Mouse (Mus musculus) hindbrain, embryonic 13.5 days (tissue): ENCODE results near the gene Tnnc2. TPM values are rescaled to one million over a fixed set of nuclear protein-coding genes. Genes with fewer than 3 reads are reported as not detected.

Experiments
- ATAC-seq: fragments of 200-750 bp; cut with Nextera tagmentation; 2 replicates; pipeline ENCODE4 v1.8.0; 2017; ENCODE audit warnings: moderate TSS enrichment; ENCODE audit not compliant: low FRiP score
- H3K27ac ChIP-seq: fragments of 300-500 bp; sonication (generic); 2 replicates; pipeline ENCODE4 v1.5.1; 2015; ENCODE audit warnings: inconsistent platforms, mild to moderate bottlenecking, moderate library complexity
- H3K27me3 ChIP-seq: fragments of 300-500 bp; sonication (generic); 2 replicates; pipeline ENCODE4 v1.6.1; 2015; ENCODE audit warnings: mild to moderate bottlenecking, inconsistent platforms
- H3K36me3 ChIP-seq: fragments of 300-500 bp; sonication (generic); 2 replicates; pipeline ENCODE4 v1.6.1; 2015; ENCODE audit warnings: mild to moderate bottlenecking, inconsistent platforms
- H3K4me1 ChIP-seq: fragments of 300-500 bp; sonication (generic); replicated peaks from 2 replicates; pipeline ENCODE4 v1.6.1; 2015; ENCODE audit warnings: inconsistent platforms
- H3K4me2 ChIP-seq: fragments of 300-500 bp; sonication (generic); 2 replicates; pipeline ENCODE4 v1.6.1; 2015; ENCODE audit warnings: inconsistent platforms, mild to moderate bottlenecking, moderate library complexity
- H3K4me3 ChIP-seq: fragments of 300-500 bp; sonication (generic); 2 replicates; pipeline ENCODE4 v1.5.1; 2015; ENCODE audit warnings: mild to moderate bottlenecking, inconsistent platforms
- H3K9ac ChIP-seq: fragments of 300-500 bp; sonication (generic); 2 replicates; pipeline ENCODE4 v1.6.1; 2015; ENCODE audit warnings: mild to moderate bottlenecking, inconsistent platforms
- H3K9me3 ChIP-seq: fragments of 300-500 bp; sonication (generic); 2 replicates; pipeline ENCODE4 v1.6.1; 2016; ENCODE audit warnings: inconsistent platforms
- WGBS: fragments of 180-500 bp; shearing (Covaris S2); methylation state at CpG from one replicate; pipeline ENCODE4 v1.1.7; 2015; 5-methylcytosine and 5-hydroxymethylcytosine counted together
- polyA plus RNA-seq: library from polyadenylated mRNA; unstranded; fragments of >200 nt; fragmentation: Nextera tagmentation; extraction: Ambion mirVana; gene quantifications from 2 replicates; pipeline ENCODE4 v1.2.1, GENCODE M21; 2015

The Tnnc2 gene
- polyA plus RNA-seq, 1 experiment from 2014 or later, result 3.9 TPM

GRCm38 (mm10) chr2:164748191-164748590, 31.6 kb downstream of the Tnnc2 start:
- ATAC-seq, result no peak
- H3K9me3 ChIP-seq, result no peaks in the 10 kb centered on the region
- WGBS, result 79% methylated on average over 4 of the region's 4 CpGs
- H3K4me3 ChIP-seq, result no peak overlapping the region
- H3K9ac ChIP-seq, result no peak overlapping the region
- peaks cover 36% of the 10 kb centered on the region for H3K4me1 ChIP-seq
- H3K4me2 ChIP-seq, result no peak overlapping the region
- H3K27me3 ChIP-seq, result 0 out of 2 replicates have a peak, but pooled peaks cover 3% of the 10 kb centered on the region
- H3K36me3 ChIP-seq, result peaks cover 55% of the 10 kb centered on the region
- no peak overlapping the region for H3K27ac ChIP-seq

- no peaks in the 10 kb centered on the region for H3K9me3 ChIP-seq
- H3K27ac ChIP-seq, result peak overlapping the region; percentile 78; the same call in 1 of the 2 replicates
- 58% methylated on average over 8 of the region's 8 CpGs for WGBS
- H3K4me1 ChIP-seq, result peaks cover 36% of the 10 kb centered on the region
- no peak for ATAC-seq
- H3K36me3 ChIP-seq, result peaks cover 41% of the 10 kb centered on the region
- peak overlapping the region; percentile 93 for H3K4me3 ChIP-seq
- H3K4me2 ChIP-seq, result peak overlapping the region; percentile 96
- 0 out of 2 replicates have a peak, but pooled peaks cover 4% of the 10 kb centered on the region for H3K27me3 ChIP-seq
- H3K9ac ChIP-seq, result peak overlapping the region; percentile 95
These were observed 33.1 kb downstream of the Tnnc2 start for GRCm38 (mm10) chr2:164746693-164747092.

GRCm38 (mm10) chr2:164745843-164746479, 33.8 kb downstream of the Tnnc2 start, which contains the start of the genes Wfdc3 and Dnttip1:
TSS of gene Wfdc3 (minus strand) at chr2:164745931.
TSS of gene Dnttip1 (plus strand) at chr2:164745983.
- H3K4me2 ChIP-seq, result peak within 1 kb of the TSS; percentile 96
- H3K36me3 ChIP-seq, result peaks cover 33% of the 10 kb centered on the region
- peak; percentile 94 for ATAC-seq
- peaks cover 36% of the 10 kb centered on the region for H3K4me1 ChIP-seq
- WGBS, result under 1% methylated on average over 57 of the region's 70 CpGs
- H3K27me3 ChIP-seq, result 0 out of 2 replicates have a peak, but pooled peaks cover 4% of the 10 kb centered on the region
- H3K4me3 ChIP-seq, result peak within 1 kb of the TSS; percentile 93
- H3K9me3 ChIP-seq, result no peaks in the 10 kb centered on the region
- H3K9ac ChIP-seq, result peak within 1 kb of the TSS; percentile 95
- peak within 1 kb of the TSS; percentile 78 for H3K27ac ChIP-seq

GRCm38 (mm10) chr2:164744987-164745386, 34.8 kb downstream of the Tnnc2 start:
- no peak overlapping the region for H3K27ac ChIP-seq
- peak overlapping the region; percentile 93 for H3K4me3 ChIP-seq
- peak overlapping the region; percentile 95 for H3K9ac ChIP-seq
- H3K4me1 ChIP-seq, result peaks cover 36% of the 10 kb centered on the region
- H3K9me3 ChIP-seq, result no peaks in the 10 kb centered on the region
- 70% methylated on average over 13 of the region's 13 CpGs for WGBS
- H3K36me3 ChIP-seq, result peaks cover 24% of the 10 kb centered on the region
- H3K4me2 ChIP-seq, result peak overlapping the region; percentile 96
- H3K27me3 ChIP-seq, result 0 out of 2 replicates have a peak, but pooled peaks cover 4% of the 10 kb centered on the region
- no peak for ATAC-seq

GRCm38 (mm10) chr2:164739876-164740275, 39.9 kb downstream of the Tnnc2 start:
- no peak for ATAC-seq
- 82% methylated on average over 7 of the region's 7 CpGs for WGBS

GRCm38 (mm10) chr2:164737377-164738090, 42.2 kb downstream of the Tnnc2 start:
- Histone ChIP-seq H3K4me2 (no peak overlapping the region), H3K27ac (no peak overlapping the region), H3K4me3 (no peak overlapping the region), H3K27me3 (0 out of 2 replicates have a peak, but pooled peaks cover 5% of the 10 kb centered on the region), H3K36me3 (no peaks in the 10 kb centered on the region), H3K9me3 (no peaks in the 10 kb centered on the region), H3K4me1 (no peaks in the 10 kb centered on the region), H3K9ac (no peak overlapping the region)
- 80% methylated on average over 3 of the region's 3 CpGs for WGBS
- no peak for ATAC-seq

More at GRCm38 (mm10) chr2:164739876-164740275, 39.9 kb downstream of the Tnnc2 start:
- 0 out of 2 replicates have a peak, but pooled peaks cover 9% of the 10 kb centered on the region for H3K27me3 ChIP-seq
- no peak overlapping the region for H3K4me3 ChIP-seq
- H3K27ac ChIP-seq, result no peak overlapping the region
- H3K9me3 ChIP-seq, result no peaks in the 10 kb centered on the region
- no peak overlapping the region for H3K4me2 ChIP-seq
- no peaks in the 10 kb centered on the region for H3K36me3 ChIP-seq
- peaks cover under 1% of the 10 kb centered on the region for H3K4me1 ChIP-seq
- H3K9ac ChIP-seq, result no peak overlapping the region

- H3K9ac ChIP-seq, result no peak overlapping the region
- 96% methylated on average over 5 of the region's 5 CpGs for WGBS
- H3K36me3 ChIP-seq, result no peaks in the 10 kb centered on the region
- 0 out of 2 replicates have a peak, but pooled peaks cover 5% of the 10 kb centered on the region for H3K27me3 ChIP-seq
- H3K4me2 ChIP-seq, result no peak overlapping the region
- H3K4me3 ChIP-seq, result no peak overlapping the region
- no peak overlapping the region for H3K27ac ChIP-seq
- H3K4me1 ChIP-seq, result no peaks in the 10 kb centered on the region
- H3K9me3 ChIP-seq, result no peaks in the 10 kb centered on the region
- ATAC-seq, result no peak
These were observed 44.3 kb downstream of the Tnnc2 start for GRCm38 (mm10) chr2:164735446-164735845.

DNA sequence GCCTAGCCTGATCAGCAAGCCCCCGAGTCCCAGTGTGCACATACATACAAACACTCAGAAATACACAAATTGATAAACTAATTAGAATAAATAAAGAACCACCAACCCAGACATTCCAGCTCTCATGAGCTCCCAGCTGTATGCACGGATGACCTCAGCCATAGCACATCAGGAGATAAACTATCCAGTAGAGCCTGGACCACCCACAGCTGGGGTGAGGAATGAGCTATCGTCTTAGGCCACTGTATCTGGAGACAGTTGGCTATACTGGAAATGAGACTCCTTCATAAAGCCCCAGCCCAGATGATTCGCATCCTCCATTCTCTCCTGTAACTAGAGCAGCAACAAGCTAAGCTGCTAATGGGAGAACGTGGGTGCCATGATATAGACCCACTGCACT, 44.9 kb downstream of the Tnnc2 start:
- H3K4me3 ChIP-seq, result no peak overlapping the region
- H3K27ac ChIP-seq, result no peak overlapping the region
- no peak for ATAC-seq
- no peak overlapping the region for H3K9ac ChIP-seq
- H3K27me3 ChIP-seq, result 0 out of 2 replicates have a peak, but pooled peaks cover 5% of the 10 kb centered on the region
- H3K9me3 ChIP-seq, result no peaks in the 10 kb centered on the region
- H3K36me3 ChIP-seq, result no peaks in the 10 kb centered on the region
- 85% methylated on average over 5 of the region's 5 CpGs for WGBS
- no peaks in the 10 kb centered on the region for H3K4me1 ChIP-seq
- H3K4me2 ChIP-seq, result no peak overlapping the region

- H3K27me3 ChIP-seq, result 0 out of 2 replicates have a peak, but pooled peaks cover 3% of the 10 kb centered on the region
- H3K4me2 ChIP-seq, result no peak overlapping the region
- H3K27ac ChIP-seq, result no peak overlapping the region
- H3K36me3 ChIP-seq, result no peaks in the 10 kb centered on the region
- H3K9ac ChIP-seq, result no peak overlapping the region
- H3K9me3 ChIP-seq, result no peaks in the 10 kb centered on the region
- no peak for ATAC-seq
- no peak overlapping the region for H3K4me3 ChIP-seq
- 89% methylated on average over 2 of the region's 2 CpGs for WGBS
- no peaks in the 10 kb centered on the region for H3K4me1 ChIP-seq
These were observed 46.5 kb downstream of the Tnnc2 start for GRCm38 (mm10) chr2:164733259-164733658.

DNA sequence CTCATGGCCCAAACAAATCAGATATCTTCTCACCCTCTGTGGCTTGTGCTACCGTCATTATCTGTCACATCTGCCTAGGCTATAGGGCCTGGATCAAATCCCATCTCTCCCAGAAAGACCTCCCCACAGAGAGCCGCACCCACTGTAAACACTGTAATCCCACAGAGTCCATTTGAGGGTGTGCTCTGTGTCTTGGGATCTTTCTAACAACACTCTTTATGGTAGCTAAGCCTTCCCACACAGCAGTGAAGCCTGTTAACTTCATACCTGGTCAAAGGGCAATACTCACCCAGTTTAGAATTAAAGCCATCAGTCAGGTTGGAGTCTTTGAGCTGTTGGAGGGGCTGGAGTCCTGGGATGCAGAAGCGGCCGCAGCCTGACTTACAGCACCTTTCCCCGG, 48.0 kb downstream of the Tnnc2 start:
- no peaks in the 10 kb centered on the region for H3K9me3 ChIP-seq
- H3K4me2 ChIP-seq, result no peak overlapping the region
- no peaks in the 10 kb centered on the region for H3K27me3 ChIP-seq
- ATAC-seq, result no peak
- H3K4me3 ChIP-seq, result no peak overlapping the region
- H3K9ac ChIP-seq, result no peak overlapping the region
- no peaks in the 10 kb centered on the region for H3K36me3 ChIP-seq
- H3K4me1 ChIP-seq, result no peaks in the 10 kb centered on the region
- H3K27ac ChIP-seq, result no peak overlapping the region
- WGBS, result 87% methylated on average over 5 of the region's 5 CpGs
